Mouse (Mus musculus) cortical plate, adult 2 months (tissue): Measurements from ENCODE around the gene Hexim1.

Source experiments
- CTCF ChIP-seq: fragments of 200-500 bp; IDR thresholded peaks from 2 replicates; pipeline ENCODE4 v1.5.1; 2011; ENCODE audit warnings: mild to moderate bottlenecking, control low read depth, low read length; ENCODE audit not compliant: insufficient read depth; ENCODE audit errors: extremely low read depth
- POLR2A ChIP-seq: fragments of 200-500 bp; IDR thresholded peaks from 2 replicates; pipeline ENCODE4 v1.6.1; 2011; ENCODE audit warnings: mild to moderate bottlenecking, low read length, control low read depth; ENCODE audit not compliant: insufficient read depth; ENCODE audit errors: extremely low read depth

DNA sequence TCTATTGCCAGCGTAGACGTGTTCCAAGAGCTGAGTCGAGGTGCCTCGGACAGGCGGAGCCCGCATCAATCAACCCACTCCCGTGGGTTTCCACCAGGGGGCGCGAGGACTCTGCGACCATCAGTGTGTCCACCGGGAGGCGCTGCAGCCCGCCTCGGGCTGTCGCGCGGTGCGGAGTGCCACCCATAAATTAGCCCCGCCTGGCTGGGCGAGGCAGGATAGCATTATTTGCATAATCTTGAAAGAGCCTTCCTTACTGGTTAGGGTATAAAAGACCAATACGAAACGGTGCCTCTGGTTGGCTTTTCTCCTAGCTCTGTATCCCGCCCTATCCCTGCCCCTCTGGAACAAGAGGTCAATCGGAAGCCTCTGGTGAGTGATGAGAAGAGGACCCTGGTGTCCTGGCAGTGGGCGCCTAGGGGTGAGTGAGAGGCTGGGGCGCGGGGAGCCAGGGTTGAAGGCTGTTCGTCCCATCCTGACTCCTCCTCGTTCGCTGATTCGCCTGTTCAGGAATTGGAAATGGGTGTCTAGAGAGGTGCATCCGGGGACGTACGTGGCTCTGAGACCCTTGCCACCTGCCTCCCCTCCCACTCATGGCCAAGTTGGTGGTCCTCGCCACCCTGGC is 13.2 kb upstream of the Hexim1 start:
- peak; percentile 30; the same call in 1 of the 2 replicates for TF ChIP-seq POLR2A
- TF ChIP-seq CTCF, result peak; percentile 100
